Comparison of ENCODE assay signal across 10 mouse cellular contexts in genomic region chr6:108249031-108249917, GRCm38 (mm10). TPM values are rescaled to one million over a fixed set of nuclear protein-coding genes. Genes with fewer than 3 reads are reported as not detected.
DNase-seq lines count a peak whose midpoint lies in the region; ATAC-seq and TF ChIP-seq lines count a peak whose summit lies in the region.
"Had no signal": no experiment of that assay in that cellular context is flagged by ENCODE, and none has a peak within 500 bp of the region (broad histone marks: within the 10 kb centered on the region; RNA-seq: fewer than 3 reads in every experiment).

No protein-coding gene starts in this region.

- no peaks in the 10 kb centered on the region for H3K27me3 ChIP-seq in forebrain, embryonic 11.5 days (ENCODE audit: control insufficient read depth, insufficient read depth, low read length)
- no peaks in the 10 kb centered on the region for H3K27me3 ChIP-seq in kidney, embryonic 16.5 days (ENCODE audit: insufficient read depth, low read length)
- no peaks in the 10 kb centered on the region for H3K27me3 ChIP-seq in midbrain, postnatal 0 days (ENCODE audit: insufficient read depth, low read length)
- H3K27me3 ChIP-seq: megakaryocyte, embryonic 14.5 days had no signal

- H3K4me2 ChIP-seq in forebrain, embryonic 11.5 days (ENCODE audit: low read depth, low read length, severe bottlenecking) = no peak overlapping the region
- H3K4me2 ChIP-seq in kidney, embryonic 16.5 days (replicated peaks; ENCODE audit: low read depth, low read length) = no peak overlapping the region
- H3K4me2 ChIP-seq in midbrain, postnatal 0 days (ENCODE audit: low read depth, low read length, poor library complexity, severe bottlenecking) = no peak overlapping the region

- no peak for DNase-seq in left cerebral cortex, adult 2 months (ENCODE audit: extremely low spot score in 1 of 2, low spot score in 2 of 2)
- DNase-seq in left cerebral cortex, adult 9 months (ENCODE audit: low spot score in 2 of 2) = no peak
- no peak for DNase-seq in forebrain, embryonic 11.5 days (ENCODE audit: low spot score)
- DNase-seq in midbrain, postnatal 0 days (ENCODE audit: low spot score) = no peak
- no peak for DNase-seq in right cerebral cortex, postnatal 25 days
- no peak for DNase-seq in B cell, adult 2 months
- no peak for DNase-seq in left cerebral cortex, postnatal 14 days (ENCODE audit: low spot score in 2 of 2)

- TF ChIP-seq CTCF in left cerebral cortex, adult 2 months (IDR thresholded peaks at IDR 0.05) = no peak
- TF ChIP-seq CTCF in midbrain, postnatal 0 days (IDR thresholded peaks at IDR 0.05) = no peak

- intact Hi-C loops in left cerebral cortex, adult 2 months (cut with DNase I) = no loop called here
- intact Hi-C loops in left cerebral cortex, postnatal 14 days (cut with DNase I) = no loop called here

- peak; percentile 57 for ATAC-seq in forebrain, embryonic 11.5 days (replicated peaks; ENCODE audit: low FRiP score)
- ATAC-seq in kidney, embryonic 16.5 days (ENCODE audit: low FRiP score, low TSS enrichment) = peak; percentile 47
- ATAC-seq in midbrain, postnatal 0 days (ENCODE audit: low FRiP score) = peak; percentile 61; the same call in 1 of the 2 replicates

- WGBS in forebrain, embryonic 11.5 days = 9% methylated on average over 9 of the region's 9 CpGs
- 46% methylated on average over 9 of the region's 9 CpGs for WGBS in kidney, embryonic 16.5 days
- WGBS in midbrain, postnatal 0 days = 19% methylated on average over 9 of the region's 9 CpGs

- no peaks in the 10 kb centered on the region for H3K36me3 ChIP-seq in forebrain, embryonic 11.5 days (ENCODE audit: control insufficient read depth, insufficient read depth, low read length)
- no peaks in the 10 kb centered on the region; the same call in 1 of the 2 replicates for H3K36me3 ChIP-seq in kidney, embryonic 16.5 days (ENCODE audit: insufficient read depth, low read length)
- H3K36me3 ChIP-seq in midbrain, postnatal 0 days (ENCODE audit: insufficient read depth, low read length) = no peaks in the 10 kb centered on the region

- peak overlapping the region; percentile 80 for H3K27ac ChIP-seq in left cerebral cortex, adult 2 months
- H3K27ac ChIP-seq in forebrain, embryonic 11.5 days (ENCODE audit: low read depth, low read length) = peak overlapping the region; percentile 55
- H3K27ac ChIP-seq in kidney, embryonic 16.5 days (ENCODE audit: low read length) = peak overlapping the region; percentile 84
- peak overlapping the region; percentile 21 for H3K27ac ChIP-seq in midbrain, postnatal 0 days (ENCODE audit: low read depth, low read length)

- no peak overlapping the region for H3K4me3 ChIP-seq in left cerebral cortex, adult 2 months
- no peak overlapping the region for H3K4me3 ChIP-seq in forebrain, embryonic 11.5 days (ENCODE audit: low read depth, low read length)
- no peak overlapping the region for H3K4me3 ChIP-seq in kidney, embryonic 16.5 days (ENCODE audit: low read length)
- H3K4me3 ChIP-seq in midbrain, postnatal 0 days (ENCODE audit: low read depth, low read length) = no peak overlapping the region
- H3K4me3 ChIP-seq: megakaryocyte, embryonic 14.5 days had no signal

- no peaks in the 10 kb centered on the region for H3K9me3 ChIP-seq in forebrain, embryonic 11.5 days (ENCODE audit: control insufficient read depth, low read length)
- H3K9me3 ChIP-seq in kidney, embryonic 16.5 days (ENCODE audit: low read length) = no peaks in the 10 kb centered on the region
- no peaks in the 10 kb centered on the region for H3K9me3 ChIP-seq in midbrain, postnatal 0 days (ENCODE audit: low read length)
- H3K9me3 ChIP-seq: G1E; megakaryocyte, embryonic 14.5 days had no signal

- no peaks in the 10 kb centered on the region; the same call in 1 of the 2 replicates for H3K4me1 ChIP-seq in forebrain, embryonic 11.5 days (replicated peaks; ENCODE audit: control insufficient read depth, insufficient read depth, low read length)
- H3K4me1 ChIP-seq in kidney, embryonic 16.5 days (ENCODE audit: insufficient read depth, low read length) = peaks cover 44% of the 10 kb centered on the region
- peaks cover 12% of the 10 kb centered on the region; the same call in 1 of the 2 replicates for H3K4me1 ChIP-seq in midbrain, postnatal 0 days (ENCODE audit: insufficient read depth, low read length)

- no peak overlapping the region for H3K9ac ChIP-seq in forebrain, embryonic 11.5 days (ENCODE audit: low read length)
- peak overlapping the region; percentile 24; the same call in 1 of the 2 replicates for H3K9ac ChIP-seq in kidney, embryonic 16.5 days (replicated peaks; ENCODE audit: low read length)
- no peak overlapping the region for H3K9ac ChIP-seq in midbrain, postnatal 0 days (replicated peaks; ENCODE audit: low read length, poor library complexity, severe bottlenecking)

RNA-seq across cellular contexts. Expression of gene Itpr1, which starts 36.4 kb away (rescaled TPM):
- 100 to 1,000 TPM; 459 to 480 TPM for total RNA-seq in left cerebral cortex, adult 2 months (2021)
- 7.8 and 8.1 TPM in 2 replicates for polyA plus RNA-seq in forebrain, embryonic 11.5 days (2014; fragmentation: Nextera tagmentation; extraction: Ambion mirVana)
- polyA plus RNA-seq in kidney, embryonic 16.5 days (2015; fragmentation: Nextera tagmentation; extraction: Ambion mirVana) = 24.6 and 25.2 TPM in 2 replicates
- total RNA-seq in midbrain, postnatal 0 days (2014; rRNA removed) = 16.7 and 23.2 TPM in 2 replicates
- polyA plus RNA-seq in midbrain, postnatal 0 days (2015; fragmentation: Nextera tagmentation; extraction: Ambion mirVana) = 2.4 and 3.3 TPM in 2 replicates
- total RNA-seq in left cerebral cortex, postnatal 14 days (2021) = 100 to 1,000 TPM; 156 to 179 TPM

Comparison
In these comparisons a context has a peak if more than half of its experiments do, and no peak if none do; other contexts are left out.
1. H3K27ac ChIP-seq: peak in every context shown above with its lines; median percentile 84 in kidney, embryonic 16.5 days; 80 in left cerebral cortex, adult 2 months; 55 in forebrain, embryonic 11.5 days; 21 in midbrain, postnatal 0 days.